Mouse (Mus musculus) kidney, postnatal 0 days (tissue): ENCODE data around the gene Col9a2. TPM values are rescaled to one million over a fixed set of nuclear protein-coding genes. Genes with fewer than 3 reads are reported as not detected.
"Not testable (repeated sequence)": the region's sequence is repeated elsewhere in the genome, so short reads cannot be mapped to it uniquely, and the experiment has no call there.

Source experiments
- ATAC-seq: fragments of 200-750 bp; cut with Nextera tagmentation; replicated peaks from 2 replicates; pipeline ENCODE4 v1.8.0; 2017; ENCODE audit warnings: low read depth, moderate number of reproducible peaks, moderate TSS enrichment, moderate library complexity; ENCODE audit not compliant: low FRiP score
- DNase-seq: peaks from one replicate; pipeline ENCODE4 v3.0.0-alpha.2; 2016; ENCODE audit warnings: low spot score
- H3K27ac ChIP-seq: fragments of 300-500 bp; sonication (generic); 2 replicates; pipeline ENCODE4 v1.5.1; 2014; ENCODE audit warnings: mild to moderate bottlenecking
- H3K27me3 ChIP-seq: fragments of 300-500 bp; sonication (generic); 2 replicates; pipeline ENCODE4 v1.6.1; 2014; ENCODE audit warnings: low read length, mixed read lengths; ENCODE audit not compliant: insufficient read depth
- H3K36me3 ChIP-seq: fragments of 300-500 bp; sonication (generic); 2 replicates; pipeline ENCODE4 v1.6.1; 2014; ENCODE audit warnings: low read length, mixed read lengths; ENCODE audit not compliant: insufficient read depth
- H3K4me1 ChIP-seq: fragments of 300-500 bp; sonication (generic); replicated peaks from 2 replicates; pipeline ENCODE4 v1.6.1; 2014; ENCODE audit warnings: antibody characterized with exemption, low read length, mixed read lengths; ENCODE audit not compliant: insufficient read depth
- H3K4me2 ChIP-seq: fragments of 300-500 bp; sonication (generic); 2 replicates; pipeline ENCODE4 v1.6.1; 2014; ENCODE audit warnings: mild to moderate bottlenecking, low read length, moderate library complexity, mixed read lengths
- H3K4me3 ChIP-seq: fragments of 300-500 bp; sonication (generic); replicated peaks from 2 replicates; pipeline ENCODE4 v1.5.1; 2014; ENCODE audit warnings: low read depth, low read length
- H3K9ac ChIP-seq: fragments of 300-500 bp; sonication (generic); 2 replicates; pipeline ENCODE4 v1.6.1; 2014; ENCODE audit warnings: low read depth, low read length
- H3K9me3 ChIP-seq: fragments of 300-500 bp; sonication (generic); replicated peaks from 2 replicates; pipeline ENCODE4 v1.6.1; 2016; ENCODE audit warnings: low read length, inconsistent platforms, mixed read lengths
- CTCF ChIP-seq: IDR thresholded peaks from 2 replicates; pipeline ENCODE4 v1.5.1; 2016; ENCODE audit warnings: antibody characterized with exemption, low read depth, mild to moderate bottlenecking, moderate library complexity
- WGBS: fragments of 180-500 bp; shearing (Covaris S2); extraction: QIAGEN DNeasy Blood & Tissue Kit; methylation state at CpG from one replicate; pipeline ENCODE4 v1.1.7; 2014; 5-methylcytosine and 5-hydroxymethylcytosine counted together
- polyA plus RNA-seq: library from polyadenylated mRNA; unstranded; fragments of >200 nt; fragmentation: Nextera tagmentation; extraction: Ambion mirVana; gene quantifications from 2 replicates; pipeline ENCODE4 v1.2.1, GENCODE M21; 2015

Col9a2 gene
- polyA plus RNA-seq, 1 experiment from 2014 or later = 3.0 TPM

- H3K27ac ChIP-seq = no peak overlapping the region
Observed at GRCm38 (mm10) chr4:121042472-121042871, 3.3 kb downstream of the Col9a2 start.

DNA sequence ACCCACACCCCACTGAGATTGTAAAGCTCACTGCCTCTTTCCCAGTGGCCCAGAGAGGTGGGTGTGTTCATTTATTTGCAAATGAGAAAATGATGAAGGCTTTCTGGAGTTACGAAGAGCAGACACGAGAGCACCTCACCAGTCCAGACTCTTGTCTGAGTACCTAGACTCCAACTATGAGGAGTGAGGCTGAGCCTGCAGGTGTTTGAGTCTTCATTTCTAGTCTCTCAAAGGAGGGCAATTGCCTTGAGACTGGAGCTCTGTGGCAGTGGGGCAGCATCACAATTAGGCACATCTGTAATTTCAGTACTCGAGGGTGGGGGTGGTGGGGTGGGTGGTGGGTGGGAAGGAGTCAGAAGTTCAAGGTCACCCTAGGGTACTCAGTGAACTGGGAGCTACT lies 3.8 kb downstream of the Col9a2 start:
- no peak for ATAC-seq
- DNase-seq = no peak
- H3K9ac ChIP-seq = no peak overlapping the region
- no peaks in the 10 kb centered on the region for H3K4me1 ChIP-seq
- no peak overlapping the region for H3K27ac ChIP-seq
- H3K27me3 ChIP-seq = peaks cover 5% of the 10 kb centered on the region; the same call in 1 of the 2 replicates
- WGBS = 75% methylated on average over 3 of the region's 3 CpGs
- no peak for TF ChIP-seq CTCF
- no peak overlapping the region for H3K4me2 ChIP-seq
- no peaks in the 10 kb centered on the region for H3K36me3 ChIP-seq
- H3K9me3 ChIP-seq = no peaks in the 10 kb centered on the region
- no peak overlapping the region for H3K4me3 ChIP-seq

More at GRCm38 (mm10) chr4:121042472-121042871, 3.3 kb downstream of the Col9a2 start:
- H3K9ac ChIP-seq = no peak overlapping the region
- 81% methylated on average over 5 of the region's 5 CpGs for WGBS
- H3K9me3 ChIP-seq = no peaks in the 10 kb centered on the region
- ATAC-seq (no peak), DNase-seq (no peak)
- no peak overlapping the region for H3K4me2 ChIP-seq
- H3K27me3 ChIP-seq = peaks cover 5% of the 10 kb centered on the region; the same call in 1 of the 2 replicates
- H3K36me3 ChIP-seq = no peaks in the 10 kb centered on the region
- no peak for TF ChIP-seq CTCF
- H3K4me3 ChIP-seq = no peak overlapping the region
- no peaks in the 10 kb centered on the region for H3K4me1 ChIP-seq

DNA sequence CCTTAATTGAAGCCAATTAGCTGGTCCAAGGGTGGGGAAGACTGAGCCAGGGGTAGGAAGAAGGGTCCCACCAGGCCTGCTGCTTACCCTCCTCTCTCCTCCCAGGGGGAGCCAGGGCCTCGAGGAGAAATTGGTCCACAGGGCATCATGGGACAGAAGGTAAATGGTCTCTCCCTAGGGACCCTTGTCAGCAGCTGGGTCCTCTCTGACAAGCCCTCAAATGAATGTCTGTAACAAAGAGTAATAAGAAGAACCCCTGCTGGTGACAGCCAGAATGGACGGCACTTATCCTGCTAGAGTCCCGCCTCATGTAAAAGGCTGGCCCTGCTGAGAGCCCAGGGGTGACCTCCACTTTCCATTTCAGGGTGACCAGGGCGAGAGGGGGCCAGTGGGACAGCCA lies 12.7 kb downstream of the Col9a2 start:
- no peak overlapping the region for H3K4me3 ChIP-seq
- no peak overlapping the region for H3K27ac ChIP-seq
- DNase-seq (no peak), ATAC-seq (0 out of 2 replicates have a peak, but pooled peaks have one; percentile 9)
- no peak overlapping the region for H3K9ac ChIP-seq
- no peaks in the 10 kb centered on the region for H3K36me3 ChIP-seq
- no peaks in the 10 kb centered on the region for H3K4me1 ChIP-seq
- no peaks in the 10 kb centered on the region for H3K27me3 ChIP-seq
- no peaks in the 10 kb centered on the region for H3K9me3 ChIP-seq
- 39% methylated on average over 4 of the region's 4 CpGs for WGBS
- peak; percentile 20; the same call in 1 of the 2 replicates for TF ChIP-seq CTCF
- H3K4me2 ChIP-seq = no peak overlapping the region

DNA sequence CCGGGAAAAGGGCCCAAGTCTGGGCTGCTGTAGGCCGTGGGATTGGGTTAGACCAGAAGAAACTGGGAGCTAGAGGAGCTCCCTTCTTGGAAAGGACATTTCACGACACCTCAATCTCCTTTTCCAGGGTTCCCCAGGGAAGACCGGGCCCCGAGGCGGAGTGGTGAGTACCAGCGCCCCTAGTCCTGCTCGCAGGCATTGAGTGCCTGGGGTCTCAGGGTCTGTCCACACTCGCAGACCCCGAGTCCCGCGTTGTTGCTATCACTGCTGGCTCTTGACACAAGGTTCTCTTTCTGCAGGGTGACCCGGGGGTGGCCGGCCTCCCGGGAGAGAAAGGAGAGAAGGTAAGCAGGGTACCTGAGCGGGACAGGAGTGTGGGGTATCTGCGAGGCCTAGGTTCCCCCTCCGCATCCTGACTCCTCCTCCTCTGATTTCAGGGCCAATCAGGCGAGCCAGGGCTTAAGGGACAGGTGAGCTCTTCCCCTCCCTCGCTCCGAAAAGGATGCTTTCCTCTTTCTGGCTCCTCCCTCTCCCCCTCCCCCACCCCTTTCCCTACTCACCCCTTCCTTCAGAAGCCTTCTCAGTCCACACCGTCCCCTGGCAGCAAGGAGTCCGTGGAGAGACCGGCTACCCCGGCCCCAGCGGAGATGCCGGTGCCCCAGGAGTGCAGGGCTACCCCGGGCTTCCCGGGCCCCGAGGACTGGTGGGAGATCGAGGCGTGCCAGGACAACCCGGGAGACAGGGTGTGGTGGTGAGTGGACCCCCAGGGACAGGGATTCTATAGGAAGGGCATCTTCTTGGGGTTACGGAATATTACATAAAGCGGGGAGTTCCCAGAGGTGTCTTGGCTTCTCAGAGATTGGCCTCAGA lies 13.5 kb downstream of the Col9a2 start:
- Histone ChIP-seq H3K27me3 (no peaks in the 10 kb centered on the region), H3K4me3 (peak overlapping the region; percentile 0; the same call in 1 of the 2 replicates), H3K36me3 (no peaks in the 10 kb centered on the region), H3K9ac (no peak overlapping the region), H3K4me2 (peak overlapping the region; percentile 28), H3K4me1 (no peaks in the 10 kb centered on the region), H3K27ac (no peak overlapping the region), H3K9me3 (no peaks in the 10 kb centered on the region)
- 12% methylated on average over 35 of the region's 35 CpGs for WGBS
- DNase-seq (no peak), ATAC-seq (no peak)
- TF ChIP-seq CTCF = no peak

- Histone ChIP-seq H3K27ac (no peak overlapping the region), H3K36me3 (peaks cover 4% of the 10 kb centered on the region; the same call in 1 of the 2 replicates), H3K9me3 (no peaks in the 10 kb centered on the region), H3K4me3 (no peak overlapping the region), H3K9ac (no peak overlapping the region), H3K27me3 (no peaks in the 10 kb centered on the region), H3K4me1 (no peaks in the 10 kb centered on the region), H3K4me2 (no peak overlapping the region)
- peak; percentile 60 for TF ChIP-seq CTCF
- 44% methylated on average over 3 of the region's 3 CpGs for WGBS
- no peak for DNase-seq
- ATAC-seq = no peak
Observed at GRCm38 (mm10) chr4:121056342-121056741, 17.2 kb downstream of the Col9a2 start.

DNA sequence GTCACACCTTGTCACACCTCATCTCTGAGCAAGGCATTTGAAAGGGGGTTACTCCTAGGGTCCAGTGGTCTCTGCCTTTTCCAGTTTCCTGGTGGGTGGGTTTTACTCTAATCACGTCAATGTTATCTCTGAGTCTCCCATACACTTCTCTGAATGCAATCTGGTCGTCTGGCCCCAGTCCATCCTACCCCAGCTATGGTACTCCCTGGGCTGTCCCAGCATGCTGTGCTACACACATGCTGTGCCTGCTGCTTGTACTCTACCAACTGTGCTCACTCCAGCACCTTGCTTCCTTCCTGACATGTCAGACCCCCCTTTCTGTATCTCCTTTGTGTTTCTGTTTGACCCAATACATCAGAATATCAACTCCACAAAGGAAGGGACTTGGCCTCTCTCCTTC lies 17.8 kb downstream of the Col9a2 start:
- no peak for DNase-seq
- Histone ChIP-seq H3K4me1 (no peaks in the 10 kb centered on the region), H3K9me3 (no peaks in the 10 kb centered on the region), H3K27me3 (no peaks in the 10 kb centered on the region), H3K9ac (no peak overlapping the region), H3K36me3 (peaks cover 6% of the 10 kb centered on the region; the same call in 1 of the 2 replicates), H3K27ac (no peak overlapping the region), H3K4me2 (no peak overlapping the region), H3K4me3 (no peak overlapping the region)
- no peak for ATAC-seq
- 65% methylated on average over 2 of the region's 2 CpGs for WGBS
- TF ChIP-seq CTCF = no peak

DNA sequence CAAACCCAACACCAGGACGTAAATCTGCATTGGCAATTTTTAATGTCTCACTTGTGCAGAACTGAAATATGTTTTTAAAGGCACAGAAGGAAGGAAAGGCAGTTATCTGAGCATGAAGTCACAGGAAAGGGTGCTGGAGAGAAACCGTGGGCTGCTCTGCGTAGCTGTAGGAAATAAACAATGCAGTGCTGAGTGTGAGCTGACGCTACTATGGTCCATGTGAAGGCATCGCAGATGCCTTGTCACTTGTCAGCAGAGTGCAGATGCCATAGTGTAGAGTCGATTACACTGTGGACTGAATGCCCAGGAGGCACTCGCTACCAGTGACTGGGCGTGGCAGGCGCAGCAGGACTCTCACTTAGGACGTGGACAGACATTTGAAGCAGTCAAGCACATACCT lies 20.0 kb downstream of the Col9a2 start:
- H3K4me3 ChIP-seq, H3K9me3 ChIP-seq, H3K27me3 ChIP-seq, DNase-seq, H3K9ac ChIP-seq, H3K27ac ChIP-seq, H3K4me2 ChIP-seq, ATAC-seq, H3K4me1 ChIP-seq: not testable (repeated sequence)
- WGBS = 85% methylated on average over 10 of the region's 10 CpGs
- peaks cover 10% of the 10 kb centered on the region; the same call in 1 of the 2 replicates for H3K36me3 ChIP-seq
